Mouse (Mus musculus) erythroblast, adult 5-6 weeks (primary cell): ENCODE data around the gene Tmem104. TPM values are rescaled to one million over a fixed set of nuclear protein-coding genes. Genes with fewer than 3 reads are reported as not detected.

Source experiments
- ATAC-seq: replicated peaks from 2 replicates; pipeline ENCODE4 v1.8.0; 2016; ENCODE audit warnings: moderate number of reproducible peaks, mild to moderate bottlenecking, moderate TSS enrichment, inconsistent platforms; ENCODE audit not compliant: poor library complexity, low FRiP score, severe bottlenecking
- total RNA-seq, 2 experiments: library from RNA; stranded (forward) in 1 of 2; stranded (reverse) in 1 of 2; fragments of 150-400 nt in 1 of 2; fragments of 200-764, 138-1000 nt in 1 of 2; gene quantifications; 2 replicates each; pipeline versions ENCODE4 v1.2.3 to v1.2.4; 2015 to 2017; ENCODE audit warnings: low replicate concordance in 2 of 2

Gene Tmem104
- total RNA-seq, 2 experiments from 2014 or later, result 0.85 to 4.6 TPM

DNA sequence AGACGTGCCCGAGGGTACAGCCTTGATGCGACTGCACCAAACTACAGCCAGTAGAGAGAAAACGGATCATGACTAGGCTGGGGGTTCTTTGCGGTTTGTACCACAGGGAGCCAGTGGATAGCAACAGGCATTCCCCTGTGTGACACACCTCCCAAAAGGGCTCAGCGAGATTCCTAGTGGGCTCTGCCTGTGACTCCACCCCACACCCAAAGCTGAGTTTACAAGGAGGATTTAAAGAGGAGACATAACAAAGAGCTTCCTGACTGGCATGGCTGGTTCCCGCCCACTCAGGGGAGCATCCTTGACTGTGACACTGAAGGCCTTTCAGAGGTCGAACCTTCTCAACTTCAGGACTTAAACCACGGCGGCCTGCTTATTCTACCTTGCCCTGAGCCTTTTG is 104.2 kb downstream of the Tmem104 start:
- ATAC-seq, result no peak

DNA sequence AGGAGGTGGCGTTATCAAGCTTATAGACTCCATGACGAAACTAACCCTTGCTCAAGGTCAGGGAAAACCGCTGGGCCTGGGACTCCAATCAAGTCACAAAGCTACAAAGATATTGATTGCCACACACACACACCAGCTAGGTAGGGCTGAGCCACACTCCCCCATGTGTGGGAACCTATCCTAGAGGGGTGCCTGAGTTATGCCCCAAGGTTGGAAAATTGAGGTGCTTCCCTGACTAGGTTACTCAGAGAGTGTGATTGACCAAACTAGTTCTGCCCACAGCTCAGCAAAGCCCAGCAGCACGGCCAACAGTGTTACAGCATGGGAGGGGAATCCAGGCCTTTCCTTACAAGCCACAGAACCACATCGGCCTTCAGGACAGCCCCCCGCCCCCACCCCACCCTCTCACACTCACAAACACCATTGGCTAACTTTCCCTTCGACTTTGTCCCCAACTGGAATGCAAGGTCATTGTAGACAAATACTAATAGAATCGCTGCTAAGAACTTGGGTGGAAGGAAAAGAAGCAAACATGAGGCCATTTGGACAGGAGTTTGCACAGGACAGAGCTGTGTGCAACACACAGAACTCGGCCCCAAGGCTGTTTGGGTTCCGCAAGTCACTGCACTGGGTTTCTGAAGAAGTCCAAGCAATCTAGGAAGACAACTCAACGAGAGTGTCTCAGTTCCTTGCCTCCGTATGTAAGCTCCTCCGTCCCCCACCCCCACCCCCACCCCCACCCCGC is 105.5 kb downstream of the Tmem104 start:
- ATAC-seq, result no peak

DNA sequence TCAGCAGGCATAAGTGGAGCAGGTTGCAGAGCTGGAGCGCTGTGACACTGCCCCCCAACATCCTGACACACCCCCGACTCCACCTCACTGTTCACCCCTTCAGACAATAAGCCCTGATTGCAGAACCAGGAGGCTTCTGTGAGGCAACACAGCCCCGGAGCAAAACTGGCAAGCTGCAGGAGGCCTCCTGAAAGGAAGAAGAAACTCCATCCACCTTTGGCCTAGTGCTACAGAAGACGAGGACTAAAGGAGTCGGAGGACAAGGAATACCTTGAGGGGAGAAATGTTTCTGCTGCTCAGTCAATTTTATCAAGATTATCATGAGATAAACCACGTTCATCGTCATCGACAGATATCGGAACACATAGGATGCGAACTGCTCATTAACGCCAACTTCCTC is 108.7 kb downstream of the Tmem104 start:
- ATAC-seq, result no peak

Other genes with a start within 250 kb of the Tmem104 start
- not detected in 2 replicates for gene Cd300c, start 218.3 kb upstream of the Tmem104 start, total RNA-seq (2015; ENCODE audit: low replicate concordance)
- 0.60 and 2.2 TPM in 2 replicates for gene Cd300c, start 218.3 kb upstream of the Tmem104 start, total RNA-seq (2017; ENCODE audit: low replicate concordance)
- 5.2 and 9.2 TPM in 2 replicates for gene Cd300ld, start 197.6 kb upstream of the Tmem104 start, total RNA-seq (2015; ENCODE audit: low replicate concordance)
- 3.1 and 5.4 TPM in 2 replicates for gene Cd300ld, start 197.6 kb upstream of the Tmem104 start, total RNA-seq (2017; ENCODE audit: low replicate concordance)
- gene Cd300c2, start 185.6 kb upstream of the Tmem104 start, total RNA-seq (2015; ENCODE audit: low replicate concordance), result 1.5 and 2.3 TPM in 2 replicates
- 1.8 and 3.4 TPM in 2 replicates for gene Cd300c2, start 185.6 kb upstream of the Tmem104 start, total RNA-seq (2017; ENCODE audit: low replicate concordance)
- not detected in 2 replicates for gene Cd300ld2, start 171.3 kb upstream of the Tmem104 start, total RNA-seq (2015; ENCODE audit: low replicate concordance)
- not detected in 2 replicates for gene Cd300ld2, start 171.3 kb upstream of the Tmem104 start, total RNA-seq (2017; ENCODE audit: low replicate concordance)
- gene Cd300ld4, start 160.5 kb upstream of the Tmem104 start, total RNA-seq (2015; ENCODE audit: low replicate concordance), result 1.7 TPM in 1 of 2 replicates, not detected in the other
- gene Cd300ld4, start 160.5 kb upstream of the Tmem104 start, total RNA-seq (2017; ENCODE audit: low replicate concordance), result 2.1 TPM in 1 of 2 replicates, not detected in the other
- gene Cd300ld5, start 149.7 kb upstream of the Tmem104 start, total RNA-seq (2015; ENCODE audit: low replicate concordance), result 1.7 TPM in 1 of 2 replicates, not detected in the other
- gene Cd300ld5, start 149.7 kb upstream of the Tmem104 start, total RNA-seq (2017; ENCODE audit: low replicate concordance), result not detected in 2 replicates
- gene Cd300ld3, start 139.1 kb upstream of the Tmem104 start, total RNA-seq (2015; ENCODE audit: low replicate concordance), result 1.7 and 27.2 TPM in 2 replicates
- 13.0 TPM in 1 of 2 replicates, not detected in the other for gene Cd300ld3, start 139.1 kb upstream of the Tmem104 start, total RNA-seq (2017; ENCODE audit: low replicate concordance)
- gene Cd300e, start 125.3 kb upstream of the Tmem104 start, total RNA-seq (2015; ENCODE audit: low replicate concordance), result 2.3 and 2.7 TPM in 2 replicates
- 0.42 and 0.43 TPM in 2 replicates for gene Cd300e, start 125.3 kb upstream of the Tmem104 start, total RNA-seq (2017; ENCODE audit: low replicate concordance)
- 4.8 and 7.5 TPM in 2 replicates for gene Rab37, start 96.1 kb upstream of the Tmem104 start, total RNA-seq (2015; ENCODE audit: low replicate concordance)
- 3.8 and 4.3 TPM in 2 replicates for gene Rab37, start 96.1 kb upstream of the Tmem104 start, total RNA-seq (2017; ENCODE audit: low replicate concordance)
- 6.3 and 17.3 TPM in 2 replicates for gene Cd300lf, start 53.5 kb upstream of the Tmem104 start, total RNA-seq (2015; ENCODE audit: low replicate concordance)
- 11.3 and 13.7 TPM in 2 replicates for gene Cd300lf, start 53.5 kb upstream of the Tmem104 start, total RNA-seq (2017; ENCODE audit: low replicate concordance)
- 22.2 and 22.5 TPM in 2 replicates for gene Slc9a3r1, start 24.1 kb upstream of the Tmem104 start, total RNA-seq (2015; ENCODE audit: low replicate concordance)
- 17.7 and 19.1 TPM in 2 replicates for gene Slc9a3r1, start 24.1 kb upstream of the Tmem104 start, total RNA-seq (2017; ENCODE audit: low replicate concordance)
- gene Nat9, start 372 bp downstream of the Tmem104 start, total RNA-seq (2015; ENCODE audit: low replicate concordance), result 3.1 and 8.8 TPM in 2 replicates
- gene Nat9, start 372 bp downstream of the Tmem104 start, total RNA-seq (2017; ENCODE audit: low replicate concordance), result 8.8 and 10.5 TPM in 2 replicates
- gene Grin2c, start 79.8 kb downstream of the Tmem104 start, total RNA-seq (2015; ENCODE audit: low replicate concordance), result not detected in 2 replicates
- gene Grin2c, start 79.8 kb downstream of the Tmem104 start, total RNA-seq (2017; ENCODE audit: low replicate concordance), result not detected in 2 replicates
- gene Fdxr, start 89.6 kb downstream of the Tmem104 start, total RNA-seq (2015; ENCODE audit: low replicate concordance), result 4.2 TPM in 1 of 2 replicates, not detected in the other
- 2.9 TPM in 1 of 2 replicates, not detected in the other for gene Fdxr, start 89.6 kb downstream of the Tmem104 start, total RNA-seq (2017; ENCODE audit: low replicate concordance)
- 0.21 TPM in 1 of 2 replicates, not detected in the other for gene Fads6, start 110.2 kb downstream of the Tmem104 start, total RNA-seq (2015; ENCODE audit: low replicate concordance)
- gene Fads6, start 110.2 kb downstream of the Tmem104 start, total RNA-seq (2017; ENCODE audit: low replicate concordance), result 0.26 and 0.84 TPM in 2 replicates
- not detected in 2 replicates for gene Otop2, start 119.7 kb downstream of the Tmem104 start, total RNA-seq (2015; ENCODE audit: low replicate concordance)
- not detected in 2 replicates for gene Otop2, start 119.7 kb downstream of the Tmem104 start, total RNA-seq (2017; ENCODE audit: low replicate concordance)
- gene Ush1g, start 134.6 kb downstream of the Tmem104 start, total RNA-seq (2015; ENCODE audit: low replicate concordance), result not detected in 2 replicates
- not detected in 2 replicates for gene Ush1g, start 134.6 kb downstream of the Tmem104 start, total RNA-seq (2017; ENCODE audit: low replicate concordance)
- gene Otop3, start 147.2 kb downstream of the Tmem104 start, total RNA-seq (2015; ENCODE audit: low replicate concordance), result not detected in 2 replicates
- not detected in 2 replicates for gene Otop3, start 147.2 kb downstream of the Tmem104 start, total RNA-seq (2017; ENCODE audit: low replicate concordance)
- gene Hid1, start 180.3 kb downstream of the Tmem104 start, total RNA-seq (2015; ENCODE audit: low replicate concordance), result 1.2 and 5.2 TPM in 2 replicates
- gene Hid1, start 180.3 kb downstream of the Tmem104 start, total RNA-seq (2017; ENCODE audit: low replicate concordance), result 0.26 TPM in 1 of 2 replicates, not detected in the other
- not detected in 2 replicates for gene Cdr2l, start 194.4 kb downstream of the Tmem104 start, total RNA-seq (2015; ENCODE audit: low replicate concordance)
- gene Cdr2l, start 194.4 kb downstream of the Tmem104 start, total RNA-seq (2017; ENCODE audit: low replicate concordance), result not detected in 2 replicates
- 19.2 and 34.4 TPM in 2 replicates for gene Mrpl58, start 216.3 kb downstream of the Tmem104 start, total RNA-seq (2015; ENCODE audit: low replicate concordance)
- 18.0 and 23.0 TPM in 2 replicates for gene Mrpl58, start 216.3 kb downstream of the Tmem104 start, total RNA-seq (2017; ENCODE audit: low replicate concordance)
- gene Atp5h, start 232.5 kb downstream of the Tmem104 start, total RNA-seq (2015; ENCODE audit: low replicate concordance), result 282 and 306 TPM in 2 replicates
- 240 and 279 TPM in 2 replicates for gene Atp5h, start 232.5 kb downstream of the Tmem104 start, total RNA-seq (2017; ENCODE audit: low replicate concordance)
- gene Kctd2, start 232.6 kb downstream of the Tmem104 start, total RNA-seq (2015; ENCODE audit: low replicate concordance), result 2.1 and 5.9 TPM in 2 replicates
- gene Kctd2, start 232.6 kb downstream of the Tmem104 start, total RNA-seq (2017; ENCODE audit: low replicate concordance), result 2.8 and 8.3 TPM in 2 replicates